Mouse (Mus musculus) B cell, adult 2 months (primary cell): ENCODE results near the gene Ankrd63.

Experiments
- DNase-seq, 2 experiments: peaks; one replicate each; pipeline ENCODE4 v3.0.0; 2022

Gene Ankrd63

DNA sequence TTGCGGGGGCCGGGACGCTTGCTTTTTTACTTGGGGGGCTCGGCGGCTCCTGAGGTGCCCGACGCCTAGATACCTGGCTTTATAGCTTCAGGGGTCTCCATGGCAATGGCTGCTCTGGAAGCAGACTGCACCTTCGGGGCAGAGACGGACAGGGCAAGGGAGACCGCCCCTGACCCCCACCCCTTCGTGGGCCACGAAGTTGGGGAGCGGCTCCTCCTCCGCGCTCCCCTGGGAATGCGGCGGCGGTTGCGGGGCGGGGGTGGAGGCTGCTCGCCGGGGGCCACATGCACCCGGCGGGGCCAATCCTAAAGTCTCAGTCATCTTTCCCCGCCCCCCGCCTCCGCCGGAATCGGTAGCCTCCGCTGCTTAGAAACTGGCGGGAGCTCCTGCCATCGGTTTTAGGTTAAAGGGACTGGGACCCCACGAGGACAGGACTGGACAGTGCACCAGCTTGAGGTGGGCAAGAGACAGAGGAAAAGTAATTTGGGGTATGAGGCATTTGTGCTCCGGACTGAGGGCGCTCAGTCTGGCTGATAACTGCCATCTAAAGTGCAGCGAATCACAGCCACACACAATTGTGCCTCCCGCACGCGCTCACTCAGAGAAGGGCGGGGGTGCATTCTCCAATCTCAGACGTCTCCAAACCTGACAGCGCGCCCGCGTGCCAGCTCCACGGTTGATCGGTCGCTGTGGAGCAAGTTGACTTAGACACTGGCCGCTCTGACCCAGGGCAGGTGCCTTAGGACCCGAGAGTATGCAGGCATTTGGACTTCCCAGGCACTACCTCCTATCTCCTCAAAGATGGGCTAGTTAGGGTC lies at the start of gene Ankrd63:
Ankrd63 (minus strand) TSS at position 51 of the 818 bp plus-strand sequence.
- DNase-seq, result peak; percentile 50 to 59

DNA sequence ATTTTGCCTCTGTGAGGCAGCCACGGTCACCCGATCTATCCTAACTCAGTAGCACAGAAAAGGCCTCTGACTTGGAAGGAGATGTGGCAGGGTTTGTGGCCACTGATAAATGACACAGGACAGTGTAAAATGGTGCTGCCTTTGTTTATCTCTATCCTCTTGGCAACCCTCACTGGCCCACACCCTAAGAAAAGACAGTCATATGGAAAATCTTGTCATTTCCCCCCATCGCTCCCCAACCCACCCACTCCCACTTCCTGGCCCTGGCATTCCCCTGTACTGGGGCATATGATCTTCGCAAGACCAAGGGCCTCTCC lies 49.0 kb upstream of the Ankrd63 start:
- no peak for DNase-seq

GRCm38 (mm10) chr2:118751896-118752791 lies 48.4 kb upstream of the Ankrd63 start:
- no peak for DNase-seq

DNA sequence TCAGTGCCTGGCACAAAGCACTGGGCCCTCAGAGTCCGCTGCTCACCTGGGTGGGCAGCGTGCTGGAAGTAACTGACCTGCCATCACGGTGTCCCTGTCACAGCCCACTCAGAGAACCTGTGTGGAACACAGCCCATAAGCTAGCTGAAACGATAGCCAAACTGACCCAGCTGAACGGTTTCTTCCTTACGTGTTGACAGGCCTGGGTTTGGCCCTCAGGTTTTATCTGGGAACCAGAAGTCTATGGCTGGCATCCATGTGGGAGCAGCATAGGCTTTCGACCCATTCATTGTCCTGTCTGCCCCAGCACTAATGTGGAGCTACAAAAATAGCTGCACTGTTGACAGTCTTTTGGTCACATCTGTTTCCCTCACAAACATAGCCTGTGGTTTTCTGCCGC lies 46.7 kb upstream of the Ankrd63 start:
- DNase-seq, result no peak

- no peak for DNase-seq
Measured at GRCm38 (mm10) chr2:118749341-118749884, 45.6 kb upstream of the Ankrd63 start.

GRCm38 (mm10) chr2:118747301-118747960 lies 43.7 kb upstream of the Ankrd63 start:
- no peak for DNase-seq

DNA sequence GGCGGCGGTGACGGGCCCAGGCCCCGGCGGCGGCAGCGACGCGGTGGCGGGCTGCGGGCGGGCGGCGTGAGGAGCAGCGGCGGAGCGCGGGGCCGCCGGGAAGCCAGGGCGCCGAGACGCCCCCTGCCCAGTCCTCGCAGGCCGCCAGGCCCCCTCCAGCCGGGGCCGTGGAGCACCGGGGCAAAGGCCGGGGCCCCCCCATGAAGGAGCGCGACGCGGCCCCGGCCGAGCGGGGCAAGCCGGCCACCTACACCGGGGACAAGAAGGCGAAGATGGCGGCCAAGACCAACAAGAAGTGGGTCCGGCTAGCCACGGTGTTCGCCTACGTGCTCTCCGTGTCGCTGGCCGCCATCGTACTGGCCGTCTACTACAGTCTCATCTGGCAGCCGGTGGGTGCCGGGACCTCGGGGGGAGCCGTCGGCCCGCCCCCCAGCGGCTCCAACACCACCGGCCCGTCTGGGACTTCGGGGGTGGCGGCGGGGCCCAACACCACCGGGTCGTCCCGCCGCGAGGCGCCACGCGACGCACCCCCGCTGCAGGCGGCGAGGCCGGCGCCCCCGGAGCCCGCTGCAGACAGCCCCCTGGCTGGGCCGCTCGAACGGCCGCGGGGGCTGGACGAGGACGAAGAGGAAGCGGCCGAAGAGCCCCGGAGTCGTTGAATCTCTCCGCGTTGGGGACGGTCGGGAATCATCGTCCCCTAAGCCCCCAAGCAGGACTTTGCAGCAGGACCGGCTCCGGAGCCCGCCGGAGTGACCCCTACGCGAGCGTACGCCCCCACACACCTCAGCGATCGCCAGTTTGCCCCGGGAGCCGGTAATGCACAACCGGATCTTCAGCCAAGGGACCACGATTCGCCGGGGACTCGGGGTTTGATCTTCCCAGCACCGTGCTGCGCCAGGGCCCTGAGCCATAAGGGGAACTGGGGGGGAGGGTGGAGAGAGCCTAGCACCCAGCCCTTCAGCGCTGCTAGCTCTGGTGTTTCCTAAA lies 42.4 kb upstream of the Ankrd63 start:
- DNase-seq, result peak; percentile 59 to 61

GRCm38 (mm10) chr2:118745232-118745884 lies 41.6 kb upstream of the Ankrd63 start, which contains the start of gene Inafm2:
Inafm2 (plus strand) TSS chr2:118745758.
- DNase-seq, result peak; percentile 86 to 87

- no peak for DNase-seq
Measured at GRCm38 (mm10) chr2:118744621-118745020, 40.9 kb upstream of the Ankrd63 start.

DNA sequence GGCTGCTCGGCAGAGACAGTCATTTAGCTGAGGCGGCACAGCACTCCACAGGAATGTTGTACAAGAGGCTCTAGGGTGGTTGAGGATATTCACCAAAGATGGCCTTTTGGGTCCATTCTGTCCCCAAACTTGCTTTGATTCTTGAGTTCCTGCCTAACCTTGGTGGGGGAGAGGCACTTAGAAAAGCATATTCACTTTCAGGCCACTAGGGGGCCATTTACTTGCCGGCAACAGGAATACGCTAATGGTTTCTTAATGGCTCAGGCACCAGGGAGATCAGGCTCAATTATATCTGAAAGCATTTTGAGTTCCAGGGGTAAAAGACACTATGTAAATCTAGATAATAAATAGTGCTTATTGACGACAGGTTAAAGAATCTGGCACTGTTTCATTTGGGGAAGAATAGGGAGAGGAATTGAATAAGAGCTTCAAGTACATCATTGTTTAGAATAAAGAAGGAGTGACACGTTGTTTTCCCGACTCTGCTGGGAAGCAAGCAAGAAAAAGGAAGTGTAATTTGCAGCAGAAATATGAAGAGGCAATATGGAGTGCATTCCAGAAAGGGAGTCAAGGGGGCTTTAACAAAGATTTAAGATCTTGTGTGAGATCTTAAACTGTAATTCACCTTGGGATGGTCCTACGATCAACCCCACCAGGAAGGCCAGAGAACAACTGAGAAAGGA lies 39.6 kb upstream of the Ankrd63 start:
- peak; percentile 60 to 64 for DNase-seq

DNA sequence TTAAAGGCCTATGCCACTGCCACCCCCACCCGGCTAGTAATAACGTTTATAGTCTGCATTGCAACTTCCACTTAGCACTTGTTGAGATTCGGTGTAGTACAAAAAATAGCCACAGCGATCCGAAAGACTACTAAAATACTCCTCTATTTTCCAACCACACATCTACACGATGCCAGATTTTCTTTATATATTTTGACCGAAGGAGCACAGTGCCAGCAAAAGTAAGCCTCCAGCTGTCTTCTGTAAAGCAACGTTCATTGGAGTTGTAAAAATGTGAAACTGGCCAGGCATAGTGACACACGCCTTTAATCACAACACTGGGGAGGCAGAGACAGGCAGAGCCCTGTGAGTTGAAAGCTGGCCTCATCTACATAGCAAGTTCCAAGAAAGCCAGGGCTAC lies 37.4 kb upstream of the Ankrd63 start:
- no peak for DNase-seq

DNA sequence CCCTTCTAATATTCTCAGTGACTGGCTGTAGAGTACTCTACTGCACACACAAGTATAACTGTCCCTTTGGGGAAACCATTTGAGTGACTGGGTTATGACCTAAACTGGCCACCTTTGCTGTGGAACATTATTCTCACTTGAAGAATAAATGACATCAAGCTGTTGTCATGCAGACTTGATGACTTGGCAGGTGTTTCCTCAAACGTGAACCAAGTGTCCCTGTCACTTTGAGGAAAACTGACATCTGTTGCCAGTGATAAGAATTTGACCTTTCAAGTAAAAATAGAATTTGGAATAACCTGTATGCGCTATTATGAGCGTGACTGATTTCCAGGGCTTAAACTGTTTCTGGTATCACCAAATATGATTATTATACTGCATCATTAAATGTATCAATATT lies 36.6 kb upstream of the Ankrd63 start:
- no peak for DNase-seq

GRCm38 (mm10) chr2:118733341-118733740 lies 29.6 kb upstream of the Ankrd63 start:
- no peak for DNase-seq

GRCm38 (mm10) chr2:118731981-118732380 lies 28.2 kb upstream of the Ankrd63 start:
- DNase-seq, result no peak

DNA sequence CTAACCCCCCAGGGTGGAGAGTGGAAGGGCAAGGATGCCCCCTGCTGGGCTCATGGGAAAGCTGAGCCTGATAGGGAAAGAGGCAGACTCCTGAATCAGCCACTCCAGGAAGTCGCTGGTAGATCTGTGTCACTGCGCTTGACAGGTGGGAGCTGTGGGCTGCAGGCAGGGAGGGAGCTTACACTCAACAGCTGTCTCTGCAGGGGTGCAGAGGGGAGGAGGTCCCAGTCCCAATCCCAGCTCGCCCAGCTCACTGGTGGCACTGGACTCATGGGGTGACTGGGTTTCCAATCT lies 26.8 kb upstream of the Ankrd63 start:
- DNase-seq, result peak; percentile 75 to 77

DNA sequence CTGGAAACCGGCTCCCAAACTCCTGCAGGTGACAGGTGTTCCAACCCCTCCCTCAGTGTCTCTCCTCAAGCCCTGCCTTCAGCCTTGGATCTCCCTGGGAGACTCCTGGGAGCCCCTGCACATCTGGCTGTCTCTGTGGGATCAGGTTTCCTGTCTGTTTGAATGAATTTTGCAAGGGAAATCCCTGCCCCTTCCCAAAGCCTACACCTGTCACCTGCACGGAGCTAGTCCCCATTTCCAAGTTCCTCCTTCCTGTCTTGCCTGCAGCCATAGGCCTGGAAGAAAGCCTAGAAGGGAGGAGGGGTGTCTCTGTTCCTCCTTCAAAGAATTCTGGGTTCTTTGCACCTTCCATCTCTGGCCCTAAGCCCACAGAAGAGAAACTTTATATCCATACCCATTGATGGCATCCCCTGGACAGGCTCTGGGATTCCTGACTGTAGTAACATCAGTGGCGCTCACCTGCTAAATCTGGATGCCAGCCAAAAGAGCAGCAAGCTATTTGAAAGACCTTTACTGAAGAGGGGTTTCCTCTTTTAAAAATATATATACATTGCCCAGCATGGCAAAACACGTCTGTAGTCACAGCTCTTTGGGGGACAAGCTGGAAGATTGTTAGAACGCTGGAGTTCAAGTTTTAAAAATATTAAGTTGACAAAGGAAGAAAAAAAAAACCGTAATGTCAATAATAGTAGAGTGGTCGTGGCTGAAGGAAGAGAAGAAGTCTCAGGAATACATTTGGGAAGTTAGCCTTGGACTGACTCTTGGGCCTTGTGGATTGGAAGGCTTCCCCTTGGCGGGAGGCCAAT lies 26.3 kb upstream of the Ankrd63 start:
- DNase-seq, result no peak

DNA sequence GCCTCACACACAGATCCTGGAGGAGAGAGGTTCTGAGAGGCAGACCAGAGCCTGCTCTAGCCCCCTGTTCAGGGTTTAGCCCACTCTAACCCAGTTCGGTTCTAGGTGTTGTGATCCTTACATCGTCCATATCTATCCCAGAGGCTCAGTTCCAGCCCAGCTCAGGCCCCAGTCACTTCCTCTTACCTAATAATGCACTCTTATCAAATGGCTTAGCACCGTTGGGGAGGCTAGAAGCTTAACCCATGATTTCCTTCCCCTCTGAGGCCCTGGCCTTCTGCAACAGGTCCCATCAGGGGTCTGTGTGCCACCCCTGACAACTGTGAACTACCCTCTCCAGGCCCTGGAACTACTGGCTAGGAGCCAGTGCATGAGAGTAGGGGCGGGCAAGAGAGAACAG lies 25.4 kb upstream of the Ankrd63 start:
- DNase-seq, result peak; percentile 41 to 43

DNA sequence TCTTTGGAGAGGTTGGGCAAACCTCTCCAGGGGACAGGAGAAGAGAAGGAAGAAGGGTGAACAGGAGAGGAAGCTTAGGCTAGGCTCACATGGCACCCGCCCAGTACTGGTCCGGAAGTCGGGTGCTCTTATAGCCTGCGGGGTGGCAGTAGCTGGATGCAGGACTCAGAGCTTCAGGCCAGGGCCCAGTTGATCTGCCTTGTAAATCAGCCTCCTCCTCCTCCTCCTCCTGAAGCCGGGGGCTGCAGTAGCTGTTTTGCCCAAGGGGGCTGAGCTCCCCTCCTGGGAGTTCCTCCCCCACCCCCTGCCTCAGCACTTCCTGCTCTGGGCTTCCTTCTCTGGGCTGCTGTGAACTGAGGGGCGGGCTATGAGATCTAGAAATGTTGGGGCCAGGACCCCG lies 24.6 kb upstream of the Ankrd63 start, which contains the start of gene Plcb2:
Plcb2 (minus strand) TSS at position 102 of the 400 bp plus-strand sequence.
- peak; percentile 56 to 59 for DNase-seq

DNA sequence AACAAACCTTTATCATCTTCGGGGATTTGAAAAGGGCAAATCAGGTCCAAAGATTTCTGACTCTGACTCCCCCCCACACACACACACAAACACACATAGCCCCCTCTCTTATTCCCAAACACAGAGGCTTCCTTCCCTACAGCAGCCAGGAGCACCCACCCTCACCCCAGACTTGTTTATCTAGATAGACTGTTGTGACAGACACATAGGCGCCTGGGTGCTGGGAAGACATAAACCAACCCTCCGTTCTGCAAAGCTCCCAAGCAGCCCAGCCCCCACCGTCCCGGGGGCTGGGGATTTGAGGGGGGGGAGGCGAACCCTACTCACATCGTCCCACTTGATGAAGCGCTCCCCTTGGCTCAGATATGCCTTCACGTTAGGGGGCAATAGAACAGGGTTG lies 24.1 kb upstream of the Ankrd63 start:
- no peak for DNase-seq

- no peak for DNase-seq
Measured at GRCm38 (mm10) chr2:118726873-118727272, 23.1 kb upstream of the Ankrd63 start.
